Mouse (Mus musculus): ENCODE data around the gene Gm2310. TPM values are rescaled to one million over a fixed set of nuclear protein-coding genes. Genes with fewer than 3 reads are reported as not detected.
"Not testable (repeated sequence)": the region's sequence is repeated elsewhere in the genome, so short reads cannot be mapped to it uniquely, and the experiment has no call there.

The Gm2310 gene
- not detected in 2 replicates for polyA plus RNA-seq (2016; fragmentation: Nextera tagmentation; extraction: Ambion mirVana)

- not testable (repeated sequence) for ATAC-seq; H3K27me3 ChIP-seq (replicated peaks); H3K4me2 ChIP-seq
Measured at GRCm38 (mm10) chr15:8519853-8520252, at the start of gene Gm2310. Gene Gm2310, minus strand, starts transcription at chr15:8519953.

DNA sequence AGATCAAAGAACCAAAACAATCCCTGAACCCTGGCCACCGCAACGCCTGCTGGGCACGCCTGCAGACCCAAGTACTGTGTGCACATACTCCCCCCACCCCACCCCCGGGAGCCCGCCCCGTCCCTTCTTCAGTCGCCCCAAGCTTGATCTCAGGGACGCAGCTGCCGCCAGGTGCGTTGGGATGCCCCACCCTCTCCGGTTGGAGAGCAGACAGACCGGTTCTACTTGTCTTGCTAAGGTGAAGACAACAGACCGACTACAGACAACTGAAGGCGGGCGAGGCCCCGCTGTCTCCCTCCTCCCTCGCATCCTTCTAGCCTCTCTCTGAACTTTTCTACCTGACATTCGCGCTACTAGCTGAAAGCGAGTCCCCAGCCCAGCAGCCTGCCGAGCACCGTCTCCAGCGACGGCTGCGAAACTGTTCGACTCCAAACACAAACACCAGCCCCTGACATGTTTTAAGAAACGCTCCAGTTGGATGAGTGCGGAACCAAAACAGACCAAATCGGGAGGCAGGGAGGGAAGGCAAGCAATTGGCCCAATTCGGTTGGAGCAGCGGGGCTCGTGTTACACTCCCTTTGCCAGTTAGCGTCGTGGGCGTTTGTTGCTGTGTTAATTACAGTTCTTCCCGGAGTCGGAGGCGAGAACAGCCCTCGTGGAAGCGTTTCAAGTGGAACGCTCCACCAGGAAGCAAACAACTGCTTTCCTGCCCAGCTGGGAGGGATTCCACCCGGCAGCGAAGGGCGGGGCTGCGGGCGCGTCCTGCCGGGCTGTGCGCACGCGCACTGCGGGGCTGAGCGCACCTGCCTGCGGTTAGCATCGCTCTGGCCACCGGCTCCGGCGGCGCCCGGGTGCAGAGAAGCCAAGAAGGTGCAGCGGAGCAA is 49.1 kb upstream of the Gm2310 start:
- Histone ChIP-seq H3K9ac (peak overlapping the region; percentile 55), H3K27ac (no peak overlapping the region)
- WGBS (ENCODE audit: insufficient replicate concordance) = under 1% methylated on average over 61 of the region's 61 CpGs

More at GRCm38 (mm10) chr15:8519853-8520252, at the start of gene Gm2310:
- not testable (repeated sequence) for H3K27ac ChIP-seq; H3K4me1 ChIP-seq; H3K9ac ChIP-seq; H3K9me3 ChIP-seq (replicated peaks); H3K36me3 ChIP-seq; H3K4me3 ChIP-seq

DNA sequence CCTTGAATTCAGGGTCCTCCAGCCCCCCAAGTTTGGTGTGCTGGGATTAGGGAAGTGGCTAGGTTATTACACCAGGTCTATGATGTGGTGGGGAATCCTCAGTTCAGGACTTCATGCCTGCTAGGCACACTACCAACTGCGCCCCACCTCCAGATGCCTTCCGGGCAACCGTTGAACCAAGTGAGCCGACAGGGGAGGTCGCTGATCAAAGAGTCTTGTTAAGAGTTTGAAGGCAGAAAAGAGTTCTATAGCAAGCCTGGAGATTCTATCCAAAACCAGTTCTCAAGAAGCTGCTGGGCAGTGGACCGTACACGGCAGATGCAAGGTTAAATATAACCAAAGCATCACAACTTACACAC is 48.5 kb upstream of the Gm2310 start:
- H3K4me1 ChIP-seq = peaks cover 16% of the 10 kb centered on the region
- peak overlapping the region; percentile 89 for H3K4me2 ChIP-seq
- H3K9me3 ChIP-seq (replicated peaks) = no peaks in the 10 kb centered on the region
- peak overlapping the region; percentile 62 for H3K4me3 ChIP-seq
- peaks cover 46% of the 10 kb centered on the region for H3K27me3 ChIP-seq (replicated peaks)
- no peaks in the 10 kb centered on the region for H3K36me3 ChIP-seq
- no peak for ATAC-seq
- peak overlapping the region; percentile 55; the same call in 1 of the 2 replicates for H3K9ac ChIP-seq
- no peak overlapping the region for H3K27ac ChIP-seq
- 21% methylated on average over 7 of the region's 7 CpGs for WGBS (ENCODE audit: insufficient replicate concordance)

More for the DNA sequence above, 49.1 kb upstream of the Gm2310 start:
- peaks cover 16% of the 10 kb centered on the region for H3K4me1 ChIP-seq
- H3K4me3 ChIP-seq = peak overlapping the region; percentile 62
- no peaks in the 10 kb centered on the region for H3K9me3 ChIP-seq (replicated peaks)
- peak; percentile 80 for ATAC-seq
- H3K27me3 ChIP-seq (replicated peaks) = peaks cover 46% of the 10 kb centered on the region
- no peaks in the 10 kb centered on the region for H3K36me3 ChIP-seq
- H3K4me2 ChIP-seq = peak overlapping the region; percentile 89

- no peaks in the 10 kb centered on the region for H3K9me3 ChIP-seq (replicated peaks)
- no peak overlapping the region for H3K27ac ChIP-seq
- H3K9ac ChIP-seq = no peak overlapping the region
- H3K4me1 ChIP-seq = peaks cover 16% of the 10 kb centered on the region
- no peak overlapping the region for H3K4me3 ChIP-seq
- no peak overlapping the region for H3K4me2 ChIP-seq
- H3K27me3 ChIP-seq (replicated peaks) = peaks cover 25% of the 10 kb centered on the region
- no peaks in the 10 kb centered on the region for H3K36me3 ChIP-seq
- WGBS (ENCODE audit: insufficient replicate concordance) = 72% methylated on average over 6 of the region's 6 CpGs
- no peak for ATAC-seq
Measured at GRCm38 (mm10) chr15:8565416-8565815, 45.7 kb upstream of the Gm2310 start.

GRCm38 (mm10) chr15:8564331-8564730 is 44.6 kb upstream of the Gm2310 start:
- H3K27ac ChIP-seq = no peak overlapping the region
- no peak overlapping the region for H3K4me3 ChIP-seq
- H3K9ac ChIP-seq = no peak overlapping the region
- H3K4me2 ChIP-seq = no peak overlapping the region
- no peaks in the 10 kb centered on the region for H3K9me3 ChIP-seq (replicated peaks)
- 66% methylated on average over 3 of the region's 3 CpGs for WGBS (ENCODE audit: insufficient replicate concordance)
- no peak for ATAC-seq
- H3K27me3 ChIP-seq (replicated peaks) = peaks cover 21% of the 10 kb centered on the region
- peaks cover 10% of the 10 kb centered on the region for H3K4me1 ChIP-seq
- no peaks in the 10 kb centered on the region for H3K36me3 ChIP-seq

DNA sequence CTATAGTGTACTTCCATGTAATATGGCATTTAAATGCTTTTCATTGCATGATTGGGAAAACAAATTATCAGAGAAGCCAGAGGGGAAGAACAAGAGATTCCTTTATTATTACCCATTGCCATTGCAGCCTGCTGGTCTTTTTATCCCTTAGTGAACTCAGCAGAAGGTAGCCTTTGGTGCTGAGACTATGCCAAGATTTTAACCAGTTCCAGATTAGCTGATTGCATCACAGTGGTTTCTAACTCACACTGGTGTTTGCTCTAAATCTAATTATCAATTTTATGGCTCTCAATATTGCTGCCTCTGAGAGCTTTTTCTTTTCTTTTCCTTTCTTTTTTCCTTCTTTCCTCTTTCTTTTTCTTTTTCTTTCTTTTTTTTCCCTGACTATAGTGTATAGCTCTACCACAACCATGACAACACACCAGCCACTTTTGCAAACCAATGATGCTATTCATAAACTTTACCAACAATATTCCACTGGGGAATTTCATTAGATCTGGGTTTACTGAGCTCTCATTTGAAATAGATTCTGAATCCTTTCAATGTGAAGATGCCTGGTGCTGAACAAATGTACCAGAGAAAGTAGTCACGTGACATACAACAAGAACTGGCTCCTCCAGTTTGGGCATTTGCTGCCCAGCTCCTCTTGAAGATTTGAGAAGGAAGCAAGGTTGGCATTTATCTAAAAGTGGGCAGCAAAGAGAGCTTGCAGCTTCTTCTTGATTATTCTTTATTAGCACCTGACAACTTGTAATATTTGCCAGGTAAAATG is 43.9 kb upstream of the Gm2310 start:
- Histone ChIP-seq H3K9ac (no peak overlapping the region), H3K4me3 (no peak overlapping the region), H3K4me2 (no peak overlapping the region), H3K9me3 (replicated peaks) (no peaks in the 10 kb centered on the region), H3K4me1 (peaks cover 4% of the 10 kb centered on the region), H3K27me3 (replicated peaks) (peaks cover 13% of the 10 kb centered on the region), H3K27ac (no peak overlapping the region), H3K36me3 (no peaks in the 10 kb centered on the region)
- WGBS (ENCODE audit: insufficient replicate concordance) = 47% methylated on average over 1 of the region's 1 CpGs
- no peak for ATAC-seq

- Histone ChIP-seq H3K4me2 (no peak overlapping the region), H3K4me1 (no peaks in the 10 kb centered on the region), H3K27ac (no peak overlapping the region), H3K4me3 (no peak overlapping the region), H3K9ac (no peak overlapping the region), H3K9me3 (replicated peaks) (no peaks in the 10 kb centered on the region), H3K27me3 (replicated peaks) (peaks cover 5% of the 10 kb centered on the region), H3K36me3 (no peaks in the 10 kb centered on the region)
- 51% methylated on average over 7 of the region's 7 CpGs for WGBS (ENCODE audit: insufficient replicate concordance)
- no peak for ATAC-seq
Measured at GRCm38 (mm10) chr15:8562776-8563175, 43.0 kb upstream of the Gm2310 start.

DNA sequence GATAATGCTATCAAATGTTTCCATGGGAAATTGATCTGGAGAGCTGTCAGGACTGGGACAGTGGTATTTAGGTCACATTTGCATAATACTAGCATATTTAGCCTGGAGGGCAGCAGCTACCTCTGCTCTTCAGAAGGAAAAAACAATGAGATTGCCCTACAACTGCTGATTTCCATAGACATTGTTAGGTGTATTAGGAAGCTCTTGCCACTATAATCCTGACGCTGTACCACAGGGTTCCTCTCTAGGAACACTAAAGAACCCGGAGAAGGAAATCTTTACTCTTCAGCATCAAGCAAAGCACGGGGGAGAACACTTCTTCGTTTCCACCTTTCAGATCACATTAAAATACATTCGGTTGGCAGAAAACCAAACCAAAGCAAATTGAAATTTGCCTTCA is 11.4 kb upstream of the Gm2310 start:
- Histone ChIP-seq H3K9ac (no peak overlapping the region), H3K27me3 (replicated peaks) (no peaks in the 10 kb centered on the region), H3K4me3 (no peak overlapping the region), H3K4me2 (no peak overlapping the region), H3K4me1 (no peaks in the 10 kb centered on the region), H3K27ac (no peak overlapping the region), H3K36me3 (no peaks in the 10 kb centered on the region), H3K9me3 (replicated peaks) (no peaks in the 10 kb centered on the region)
- no peak for ATAC-seq
- 65% methylated on average over 5 of the region's 5 CpGs for WGBS (ENCODE audit: insufficient replicate concordance)

GRCm38 (mm10) chr15:8512957-8513356 is 6.8 kb downstream of the Gm2310 start:
- H3K4me3 ChIP-seq = no peak overlapping the region
- no peak for ATAC-seq
- peaks cover 3% of the 10 kb centered on the region; the same call in 1 of the 2 replicates for H3K4me1 ChIP-seq
- no peak overlapping the region for H3K4me2 ChIP-seq
- no peaks in the 10 kb centered on the region for H3K27me3 ChIP-seq (replicated peaks)
- 73% methylated on average over 5 of the region's 5 CpGs for WGBS (ENCODE audit: insufficient replicate concordance)
- no peaks in the 10 kb centered on the region for H3K9me3 ChIP-seq (replicated peaks)
- H3K9ac ChIP-seq = no peak overlapping the region
- H3K27ac ChIP-seq = no peak overlapping the region
- H3K36me3 ChIP-seq = no peaks in the 10 kb centered on the region

DNA sequence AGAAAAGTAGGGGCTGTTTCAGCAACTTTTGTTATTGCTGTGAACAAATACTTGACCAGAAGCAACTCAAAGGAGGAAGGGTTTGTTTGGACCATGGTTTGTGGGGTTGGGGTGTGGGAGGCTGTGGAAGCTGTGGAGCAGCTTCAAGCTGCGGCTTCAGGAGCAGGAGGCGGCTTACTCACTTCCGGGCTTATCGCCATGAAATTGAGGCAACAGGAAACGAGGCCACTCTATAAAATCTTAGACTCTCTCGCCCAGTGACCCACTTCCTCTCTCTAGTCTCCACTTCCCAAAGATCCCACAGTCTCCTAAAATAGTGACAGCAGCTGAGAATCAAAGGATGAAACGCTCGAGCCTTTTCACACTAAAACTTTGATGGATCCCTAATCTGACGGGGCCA is 7.9 kb downstream of the Gm2310 start:
- no peaks in the 10 kb centered on the region for H3K36me3 ChIP-seq
- no peak overlapping the region for H3K4me3 ChIP-seq
- 22% methylated on average over 9 of the region's 9 CpGs for WGBS (ENCODE audit: insufficient replicate concordance)
- peak overlapping the region; percentile 24 for H3K4me2 ChIP-seq
- H3K27ac ChIP-seq = no peak overlapping the region
- H3K27me3 ChIP-seq (replicated peaks) = no peaks in the 10 kb centered on the region
- H3K9me3 ChIP-seq (replicated peaks) = no peaks in the 10 kb centered on the region
- H3K4me1 ChIP-seq = peaks cover 3% of the 10 kb centered on the region; the same call in 1 of the 2 replicates
- H3K9ac ChIP-seq = no peak overlapping the region
- ATAC-seq = no peak

GRCm38 (mm10) chr15:8502431-8502830 is 17.3 kb downstream of the Gm2310 start:
- Histone ChIP-seq H3K4me3 (no peak overlapping the region), H3K4me2 (no peak overlapping the region), H3K9ac (no peak overlapping the region), H3K36me3 (no peaks in the 10 kb centered on the region), H3K4me1 (no peaks in the 10 kb centered on the region), H3K9me3 (replicated peaks) (no peaks in the 10 kb centered on the region), H3K27me3 (replicated peaks) (no peaks in the 10 kb centered on the region), H3K27ac (no peak overlapping the region)
- 67% methylated on average over 2 of the region's 2 CpGs for WGBS (ENCODE audit: insufficient replicate concordance)
- no peak for ATAC-seq

DNA sequence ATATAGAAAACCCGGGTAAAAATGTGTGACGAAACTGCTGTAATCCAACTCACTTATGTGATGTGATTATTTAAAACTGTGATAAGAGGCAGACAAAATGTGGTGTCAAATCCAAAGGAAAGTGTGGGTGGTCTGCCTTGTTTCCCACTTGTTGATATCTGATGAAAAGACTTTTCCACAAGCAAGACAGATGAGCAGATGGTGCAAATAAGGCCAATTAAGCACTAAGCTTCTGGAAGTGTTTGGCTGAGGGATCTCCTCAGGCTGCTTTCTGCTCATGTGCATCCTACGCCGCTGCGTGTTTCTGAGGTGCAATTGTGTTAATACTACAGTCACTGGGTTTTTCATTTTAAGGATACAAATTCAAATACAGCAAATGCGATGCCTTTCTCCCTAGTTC is 34.5 kb downstream of the Gm2310 start:
- Histone ChIP-seq H3K9ac (no peak overlapping the region), H3K4me3 (no peak overlapping the region), H3K4me2 (no peak overlapping the region), H3K9me3 (replicated peaks) (no peaks in the 10 kb centered on the region), H3K4me1 (no peaks in the 10 kb centered on the region), H3K27ac (no peak overlapping the region), H3K36me3 (no peaks in the 10 kb centered on the region), H3K27me3 (replicated peaks) (no peaks in the 10 kb centered on the region)
- 78% methylated on average over 6 of the region's 6 CpGs for WGBS (ENCODE audit: insufficient replicate concordance)
- no peak for ATAC-seq
